Mouse (Mus musculus) layer of hippocampus, postnatal 25 days (tissue): ENCODE results near the gene Bcl2l10. TPM values are rescaled to one million over a fixed set of nuclear protein-coding genes. Genes with fewer than 3 reads are reported as not detected.

Source experiments
- DNase-seq, 2 experiments: peaks; one replicate each; pipeline ENCODE4 v3.0.0; 2022; ENCODE audit warnings: mixed read lengths in 2 of 2, low spot score in 1 of 2; ENCODE audit errors: extremely low spot score in 1 of 2
- total RNA-seq, 2 experiments: library from RNA; stranded (reverse); gene quantifications; 2 replicates each; pipeline ENCODE4 v1.2.3; 2021

Bcl2l10 gene
- total RNA-seq, 2 experiments from 2014 or later: 0.22 TPM; not detected in 1

GRCm38 (mm10) chr9:75395971-75396370 is 48.4 kb downstream of the Bcl2l10 start:
- no peak for DNase-seq

GRCm38 (mm10) chr9:75399069-75399468 is 51.5 kb downstream of the Bcl2l10 start:
- no peak for DNase-seq

GRCm38 (mm10) chr9:75400639-75401038 is 53.1 kb downstream of the Bcl2l10 start:
- DNase-seq: no peak

Other genes starting within 250 kb of the Bcl2l10 start
- under 1 TPM; 0.49 to 0.54 TPM for gene Myo5c, start 115.7 kb upstream of the Bcl2l10 start, total RNA-seq
- 100 to 1,000 TPM; 124 to 126 TPM for gene Gnb5, start 41.5 kb upstream of the Bcl2l10 start, total RNA-seq
- gene Mapk6, start 62.2 kb downstream of the Bcl2l10 start, total RNA-seq: 10 to 100 TPM; 28.4 TPM
- 10 to 100 TPM; 21.7 to 23.3 TPM for gene Leo1, start 93.8 kb downstream of the Bcl2l10 start, total RNA-seq
- gene Tmod3, start 211.9 kb downstream of the Bcl2l10 start, total RNA-seq: 10 to 100 TPM; 38.7 to 42.6 TPM